Mouse (Mus musculus) kidney, postnatal 4 days (tissue): ENCODE data around the gene Rab3b.
"Not testable (repeated sequence)": the region's sequence is repeated elsewhere in the genome, so short reads cannot be mapped to it uniquely, and the experiment has no call there.

ENCODE experiments used
- DNase-seq, 2 experiments: peaks; one replicate each; pipeline ENCODE4 v3.0.0; 2021; ENCODE audit warnings: mixed read lengths in 2 of 2

Rab3b gene

GRCm38 (mm10) chr4:108900421-108900820 lies 21.6 kb downstream of the Rab3b start:
- DNase-seq = no peak

DNA sequence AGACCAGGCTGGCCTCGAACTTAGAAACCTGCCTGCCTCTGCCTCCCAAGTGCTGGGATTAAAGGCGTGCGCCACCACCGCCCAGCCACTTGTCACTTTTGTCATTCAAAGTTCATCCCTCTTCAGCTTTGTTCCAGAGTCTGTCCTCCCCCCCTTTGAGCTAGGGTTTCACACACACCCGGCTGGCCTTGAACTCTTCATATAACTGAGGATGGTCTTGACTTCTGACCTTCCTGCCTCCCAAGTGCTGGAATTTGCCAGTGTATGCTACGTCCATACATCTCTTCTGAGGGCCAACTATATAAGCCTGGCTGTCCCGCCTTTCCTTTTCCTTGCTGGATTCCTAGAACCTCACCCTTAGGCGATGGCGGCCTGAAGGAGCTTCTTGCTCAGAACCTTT lies 24.0 kb downstream of the Rab3b start:
- no peak for DNase-seq

- DNase-seq = no peak
Observed at GRCm38 (mm10) chr4:108903346-108903745, 24.5 kb downstream of the Rab3b start.

GRCm38 (mm10) chr4:108904076-108904475 lies 25.2 kb downstream of the Rab3b start:
- peak in 1 of 2 experiments; percentile 16 for DNase-seq

GRCm38 (mm10) chr4:108904790-108905189 lies 25.9 kb downstream of the Rab3b start:
- DNase-seq = no peak

DNA sequence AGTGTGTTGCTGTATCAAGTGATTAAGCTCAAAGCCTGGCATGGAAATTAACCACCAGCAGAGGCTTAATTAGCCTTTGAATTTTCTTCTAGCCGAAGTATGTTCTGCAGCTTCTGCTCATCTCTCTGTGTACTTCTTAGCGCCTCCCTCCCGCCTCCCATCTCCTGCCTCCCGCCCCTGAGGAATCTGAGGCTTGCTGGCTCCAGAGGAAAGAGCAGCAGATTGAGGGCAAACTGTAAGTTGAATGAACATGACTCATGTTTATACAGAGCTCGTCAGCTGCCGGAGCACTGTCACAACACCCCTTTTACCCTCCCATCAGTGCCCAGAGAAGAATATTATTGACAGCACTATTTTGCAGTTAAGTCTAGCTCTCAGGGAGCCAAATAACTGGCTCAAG lies 27.0 kb downstream of the Rab3b start:
- peak in 1 of 2 experiments; percentile 24 for DNase-seq

- no peak for DNase-seq
Observed at GRCm38 (mm10) chr4:108907475-108907874, 28.6 kb downstream of the Rab3b start.

GRCm38 (mm10) chr4:108909872-108910425 lies 31.1 kb downstream of the Rab3b start:
- no peak for DNase-seq

DNA sequence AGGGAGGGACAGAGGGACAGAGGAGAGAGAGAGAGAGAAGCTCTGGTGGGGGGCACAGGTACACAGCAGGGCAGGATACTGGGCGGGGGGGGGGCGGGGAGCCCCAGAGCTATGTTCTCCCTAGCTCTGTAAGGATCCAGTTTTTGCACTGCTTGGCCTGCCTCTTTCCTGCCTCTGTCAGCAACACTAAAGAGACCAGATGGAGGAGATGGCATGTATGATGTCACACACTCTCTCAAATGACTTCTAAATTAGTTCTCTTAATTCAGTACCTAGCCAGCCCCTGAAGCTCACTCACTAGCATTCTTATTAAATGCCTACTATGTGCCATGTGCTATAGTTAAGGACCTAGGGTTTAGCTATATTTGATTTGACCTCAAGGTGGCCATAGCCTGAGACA lies 33.0 kb downstream of the Rab3b start:
- DNase-seq = no peak

DNA sequence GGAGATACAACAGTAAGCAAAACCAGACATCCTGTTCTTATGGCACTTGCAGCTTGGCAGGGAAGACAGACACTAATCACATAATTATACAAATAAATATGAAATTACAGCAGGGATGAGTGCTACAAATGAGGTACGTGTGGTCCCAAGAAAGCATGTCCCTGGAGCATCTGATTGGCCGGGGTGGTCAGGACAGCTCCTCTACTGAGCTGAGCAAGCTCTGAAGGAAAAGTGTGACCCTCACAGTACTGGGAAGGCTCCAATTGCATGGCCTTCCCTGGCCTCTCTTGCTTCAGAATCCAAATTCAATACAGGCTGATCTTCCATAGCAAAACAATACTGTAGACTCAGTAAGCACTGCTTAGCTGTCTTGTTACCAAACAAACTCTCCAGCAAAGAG lies 34.3 kb downstream of the Rab3b start:
- DNase-seq = no peak

- DNase-seq = no peak
Observed at GRCm38 (mm10) chr4:108914391-108914790, 35.5 kb downstream of the Rab3b start.

- DNase-seq = no peak
Observed at GRCm38 (mm10) chr4:108915101-108915500, 36.2 kb downstream of the Rab3b start.

GRCm38 (mm10) chr4:108917654-108918053 lies 38.8 kb downstream of the Rab3b start:
- no peak for DNase-seq

DNA sequence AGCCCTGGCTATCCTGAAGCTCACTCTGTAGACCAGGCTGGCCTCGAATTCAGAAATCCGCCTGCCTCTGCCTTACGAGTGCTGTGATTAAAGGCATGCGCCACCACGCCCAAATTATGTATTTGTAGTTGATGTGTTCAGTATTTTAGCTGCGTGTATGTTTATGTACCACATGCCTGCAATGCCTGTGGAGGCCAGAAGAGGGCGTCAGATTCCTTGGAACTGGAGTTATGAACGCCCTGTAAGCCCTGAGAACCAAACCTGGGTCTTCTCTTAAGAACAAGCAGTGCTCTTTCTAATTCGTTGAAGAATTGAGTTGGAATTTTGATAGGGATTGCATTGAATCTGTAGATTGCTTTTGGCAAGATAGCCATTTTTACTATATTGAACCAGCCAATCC lies 49.1 kb downstream of the Rab3b start:
- not testable (repeated sequence) for DNase-seq

DNA sequence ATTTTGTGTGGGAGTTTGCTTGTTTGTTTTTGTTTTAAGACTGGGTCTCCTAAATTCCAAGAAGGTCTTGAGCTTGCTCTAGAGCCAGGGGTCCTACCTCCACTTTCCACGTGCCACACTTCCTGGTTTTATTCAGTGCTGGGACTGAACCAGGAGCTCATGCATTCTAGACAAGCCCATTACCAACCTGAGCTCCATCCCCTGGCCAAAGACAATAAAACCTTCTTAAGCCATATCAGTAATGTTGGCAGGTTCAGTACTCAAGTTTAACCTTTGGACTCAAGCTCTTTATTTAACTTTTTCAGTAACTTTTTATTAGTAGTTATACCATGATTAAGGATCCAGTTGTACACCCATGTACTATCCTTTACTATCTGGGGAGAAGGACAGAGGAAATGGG lies 54.3 kb downstream of the Rab3b start:
- DNase-seq = no peak

GRCm38 (mm10) chr4:108934856-108935255 lies 56.0 kb downstream of the Rab3b start:
- DNase-seq = no peak

GRCm38 (mm10) chr4:108937848-108938771 lies 59.2 kb downstream of the Rab3b start:
- no peak for DNase-seq

DNA sequence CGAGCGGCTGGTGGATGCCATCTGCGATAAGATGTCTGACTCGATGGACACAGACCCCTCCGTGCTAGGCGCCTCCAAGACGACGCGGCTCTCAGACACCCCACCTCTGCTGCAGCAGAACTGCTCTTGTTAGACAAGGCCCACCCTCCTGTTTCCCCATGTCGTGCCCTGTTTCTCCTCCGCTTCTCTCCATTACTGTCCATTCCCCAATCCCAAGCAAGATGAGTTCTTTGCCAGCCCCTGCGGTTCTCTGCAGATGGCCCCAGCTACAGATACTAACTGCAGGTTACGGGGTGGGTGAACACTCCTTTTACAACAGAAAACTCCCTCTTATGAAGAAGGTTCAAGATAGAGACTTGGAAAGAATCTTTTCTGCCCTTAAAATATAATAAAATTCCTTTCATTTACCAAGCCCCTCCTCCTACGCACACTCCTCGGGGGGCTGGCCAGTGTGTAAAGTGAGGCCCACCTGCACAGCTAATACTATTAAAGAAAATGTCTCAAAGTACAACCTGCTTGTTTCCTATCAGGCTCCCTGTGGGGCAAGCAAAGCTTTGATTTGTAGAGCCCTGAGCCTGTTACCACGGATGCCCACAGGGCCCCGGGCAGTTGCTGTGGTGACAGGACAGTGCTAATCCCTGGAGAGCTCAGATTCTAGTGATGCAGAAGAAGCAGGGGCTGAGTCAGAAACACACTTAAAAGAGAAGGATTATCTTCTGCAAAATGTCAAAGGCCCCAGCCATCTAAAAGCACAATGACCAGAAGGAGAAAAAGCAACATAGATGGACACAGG lies 62.0 kb downstream of the Rab3b start:
- DNase-seq = no peak

DNA sequence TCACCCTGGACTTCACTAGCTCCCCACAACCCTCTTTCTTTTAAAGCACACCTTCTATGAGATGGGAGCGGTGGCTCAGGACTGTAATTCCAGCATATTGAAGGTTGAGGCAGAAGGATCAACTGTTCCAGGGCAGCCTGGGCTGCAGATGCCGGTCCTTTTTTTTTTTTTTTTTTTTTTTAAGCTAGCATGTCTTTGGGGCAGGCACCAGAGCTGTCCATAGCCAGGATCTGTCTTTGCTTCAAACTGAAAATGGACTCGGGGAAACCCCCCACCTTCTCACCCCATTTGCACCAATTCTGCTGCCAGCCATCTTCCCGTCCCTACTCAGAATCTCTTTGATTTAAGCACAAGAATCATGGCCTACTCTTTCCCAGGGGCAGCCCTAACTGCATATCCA lies 63.3 kb downstream of the Rab3b start:
- DNase-seq = no peak

GRCm38 (mm10) chr4:108942986-108943720 lies 64.3 kb downstream of the Rab3b start:
- DNase-seq = no peak

GRCm38 (mm10) chr4:108949168-108949567 lies 70.3 kb downstream of the Rab3b start:
- DNase-seq = no peak

DNA sequence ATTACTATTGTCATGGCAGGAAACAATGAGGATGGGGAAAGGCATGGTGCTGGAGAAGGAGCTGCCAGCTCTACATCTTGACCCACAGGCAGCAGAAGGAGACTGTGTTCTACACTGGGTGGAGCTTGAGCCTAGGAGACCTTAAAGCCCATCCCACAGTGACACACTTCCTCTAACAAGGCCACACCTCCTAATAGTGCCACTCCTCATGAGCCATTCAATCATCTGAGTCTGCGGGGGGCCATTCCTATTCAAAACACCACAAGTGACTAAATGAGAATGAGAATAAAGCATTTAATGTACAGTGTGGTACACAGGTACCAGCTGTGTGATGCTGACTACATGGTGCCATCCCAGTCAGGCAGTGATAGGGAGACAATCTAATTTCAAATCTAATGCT lies 71.3 kb downstream of the Rab3b start:
- DNase-seq = no peak

GRCm38 (mm10) chr4:108951663-108952062 lies 72.8 kb downstream of the Rab3b start:
- DNase-seq = no peak
